Mouse (Mus musculus) intestine, embryonic 15.5 days (tissue): Measurements from ENCODE around the gene Hist1h2ag. TPM values are rescaled to one million over a fixed set of nuclear protein-coding genes. Genes with fewer than 3 reads are reported as not detected.
A peak's percentile ranks its signal among the peaks of the same experiment; 100 is the strongest.
"Not testable (repeated sequence)": the region's sequence is repeated elsewhere in the genome, so short reads cannot be mapped to it uniquely, and the experiment has no call there.

Experiments
- ATAC-seq: fragments of 200-750 bp; cut with Nextera tagmentation; 2 replicates; pipeline ENCODE4 v1.8.0; 2017; ENCODE audit warnings: moderate TSS enrichment, moderate library complexity
- H3K27ac ChIP-seq: fragments of 300-500 bp; sonication (generic); 2 replicates; pipeline ENCODE4 v1.5.1; 2015; ENCODE audit warnings: mild to moderate bottlenecking, inconsistent platforms
- H3K27me3 ChIP-seq: fragments of 300-500 bp; sonication (generic); replicated peaks from 2 replicates; pipeline ENCODE4 v1.6.1; 2015; ENCODE audit warnings: inconsistent platforms
- H3K36me3 ChIP-seq: fragments of 300-500 bp; sonication (generic); 2 replicates; pipeline ENCODE4 v1.6.1; 2015; ENCODE audit warnings: inconsistent platforms
- H3K4me1 ChIP-seq: fragments of 300-500 bp; sonication (generic); replicated peaks from 2 replicates; pipeline ENCODE4 v1.6.1; 2015; ENCODE audit warnings: inconsistent platforms
- H3K4me2 ChIP-seq: fragments of 300-500 bp; sonication (generic); replicated peaks from 2 replicates; pipeline ENCODE4 v1.6.1; 2015; ENCODE audit warnings: mild to moderate bottlenecking, inconsistent platforms
- H3K4me3 ChIP-seq: fragments of 300-500 bp; sonication (generic); replicated peaks from 2 replicates; pipeline ENCODE4 v1.5.1; 2015; ENCODE audit warnings: inconsistent platforms
- H3K9ac ChIP-seq: fragments of 300-500 bp; sonication (generic); 2 replicates; pipeline ENCODE4 v1.6.1; 2015; ENCODE audit warnings: inconsistent platforms
- H3K9me3 ChIP-seq: fragments of 300-500 bp; sonication (generic); 2 replicates; pipeline ENCODE4 v1.6.1; 2016; ENCODE audit warnings: inconsistent platforms
- WGBS: fragments of 180-500 bp; shearing (Covaris S2); methylation state at CpG from one replicate; pipeline ENCODE4 v1.1.7; 2015; 5-methylcytosine and 5-hydroxymethylcytosine counted together
- polyA plus RNA-seq: library from polyadenylated mRNA; unstranded; fragments of >200 nt; fragmentation: Nextera tagmentation; extraction: Ambion mirVana; gene quantifications from 2 replicates; pipeline ENCODE4 v1.2.1, GENCODE M21; 2015

The Hist1h2ag gene
- polyA plus RNA-seq: 23.9 and 40.6 TPM in 2 replicates

DNA sequence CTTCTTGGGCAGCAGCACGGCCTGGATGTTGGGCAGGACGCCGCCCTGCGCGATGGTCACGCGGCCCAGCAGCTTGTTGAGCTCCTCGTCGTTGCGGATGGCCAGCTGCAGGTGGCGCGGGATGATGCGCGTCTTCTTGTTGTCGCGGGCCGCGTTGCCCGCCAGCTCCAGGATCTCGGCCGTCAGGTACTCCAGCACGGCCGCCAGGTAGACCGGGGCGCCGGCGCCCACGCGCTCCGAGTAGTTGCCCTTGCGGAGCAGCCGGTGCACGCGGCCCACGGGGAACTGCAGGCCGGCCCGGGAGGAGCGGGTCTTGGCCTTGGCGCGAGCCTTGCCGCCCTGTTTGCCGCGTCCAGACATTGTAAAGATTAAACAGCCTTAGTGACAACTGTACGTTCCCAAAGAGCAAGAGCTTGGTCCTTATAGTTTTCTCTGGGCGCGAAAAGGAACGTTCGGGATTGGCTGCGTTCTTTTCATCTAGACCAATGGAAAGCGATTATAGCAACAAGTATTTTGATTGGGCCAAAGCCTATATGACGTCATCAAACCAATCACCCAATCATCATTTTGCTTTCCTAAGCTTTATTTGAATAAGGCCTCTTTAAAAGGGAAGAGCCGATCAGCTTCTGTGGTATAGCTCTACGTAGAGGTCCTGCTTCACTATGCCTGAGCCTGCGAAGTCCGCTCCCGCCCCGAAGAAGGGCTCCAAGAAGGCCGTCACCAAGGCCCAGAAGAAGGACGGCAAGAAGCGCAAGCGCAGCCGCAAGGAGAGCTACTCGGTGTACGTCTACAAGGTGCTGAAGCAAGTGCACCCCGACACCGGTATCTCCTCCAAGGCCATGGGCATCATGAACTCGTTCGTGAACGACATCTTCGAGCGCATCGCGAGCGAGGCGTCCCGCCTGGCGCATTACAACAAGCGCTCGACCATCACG, at the start of gene Hist1h2ag, which contains the start of gene Hist1h2bj:
TSS of gene Hist1h2ag (minus strand) at position 377 of the 935 bp plus-strand sequence.
TSS of gene Hist1h2bj (plus strand) at position 647 of the 935 bp plus-strand sequence.
- H3K4me2 ChIP-seq: peak within 1 kb of the TSS; percentile 58
- not testable (repeated sequence) for H3K36me3 ChIP-seq, H3K9me3 ChIP-seq, H3K4me1 ChIP-seq, H3K27me3 ChIP-seq
- peak within 1 kb of the TSS; percentile 56 for H3K9ac ChIP-seq
- H3K4me3 ChIP-seq: peak within 1 kb of the TSS; percentile 34
- under 1% methylated on average over 49 of the region's 80 CpGs for WGBS
- peak; percentile 93 for ATAC-seq
- H3K27ac ChIP-seq: peak within 1 kb of the TSS; percentile 87

- 76% methylated on average over 1 of the region's 1 CpGs for WGBS
- not testable (repeated sequence) for H3K27me3 ChIP-seq, H3K4me1 ChIP-seq, H3K9me3 ChIP-seq, H3K4me3 ChIP-seq, H3K36me3 ChIP-seq, H3K9ac ChIP-seq, H3K4me2 ChIP-seq, H3K27ac ChIP-seq, ATAC-seq
These were observed 41.4 kb upstream of the Hist1h2ag start, which contains the start of gene Vmn1r188 for GRCm38 (mm10) chr13:22084140-22084539. TSS of gene Vmn1r188 (plus strand) at chr13:22084440.

GRCm38 (mm10) chr13:22063468-22063867, 20.7 kb upstream of the Hist1h2ag start:
- 44% methylated on average over 1 of the region's 1 CpGs for WGBS
- H3K27ac ChIP-seq: no peak overlapping the region
- ATAC-seq: peak; percentile 51; the same call in 1 of the 2 replicates
- H3K4me2 ChIP-seq: no peak overlapping the region
- no peaks in the 10 kb centered on the region for H3K9me3 ChIP-seq
- H3K9ac ChIP-seq: no peak overlapping the region
- no peaks in the 10 kb centered on the region for H3K27me3 ChIP-seq
- no peaks in the 10 kb centered on the region for H3K4me1 ChIP-seq
- H3K36me3 ChIP-seq: no peaks in the 10 kb centered on the region
- no peak overlapping the region for H3K4me3 ChIP-seq

GRCm38 (mm10) chr13:22061422-22061821, 18.7 kb upstream of the Hist1h2ag start:
- 77% methylated on average over 1 of the region's 1 CpGs for whole genome bisulfite sequencing
- H3K27me3 ChIP-seq: no peaks in the 10 kb centered on the region

DNA sequence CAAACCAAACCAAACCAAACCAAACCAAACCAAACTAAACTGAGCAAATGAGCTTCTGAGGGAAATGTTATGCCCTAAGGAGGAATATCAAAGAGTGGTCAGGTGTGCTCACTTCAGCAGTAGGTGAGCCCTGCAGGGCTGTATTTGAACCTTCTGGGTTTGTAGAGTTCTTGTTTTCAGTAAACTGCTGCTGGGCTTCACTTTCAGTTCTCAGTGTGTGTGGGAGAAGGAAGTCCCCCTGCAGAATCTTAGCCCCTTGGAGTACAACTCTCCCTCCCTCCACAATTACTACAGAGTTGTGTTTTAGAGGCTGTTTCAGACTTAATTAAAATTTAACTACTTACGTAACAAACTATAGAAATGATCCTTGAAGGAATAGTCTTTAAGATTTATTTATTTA, 11.0 kb upstream of the Hist1h2ag start:
- no peak for ATAC-seq
- H3K27ac ChIP-seq: no peak overlapping the region
- H3K9me3 ChIP-seq: no peaks in the 10 kb centered on the region
- H3K9ac ChIP-seq: no peak overlapping the region
- WGBS: 89% methylated on average over 1 of the region's 1 CpGs
- H3K4me2 ChIP-seq: no peak overlapping the region
- H3K4me1 ChIP-seq: no peaks in the 10 kb centered on the region
- no peaks in the 10 kb centered on the region for H3K36me3 ChIP-seq
- no peak overlapping the region for H3K4me3 ChIP-seq
- H3K27me3 ChIP-seq: no peaks in the 10 kb centered on the region

More at GRCm38 (mm10) chr13:22061422-22061821, 18.7 kb upstream of the Hist1h2ag start:
- H3K4me1 ChIP-seq: no peaks in the 10 kb centered on the region
- H3K4me3 ChIP-seq: no peak overlapping the region
- H3K9ac ChIP-seq: no peak overlapping the region
- H3K36me3 ChIP-seq: no peaks in the 10 kb centered on the region
- H3K4me2 ChIP-seq: no peak overlapping the region
- H3K27ac ChIP-seq: no peak overlapping the region
- no peak for ATAC-seq
- H3K9me3 ChIP-seq: no peaks in the 10 kb centered on the region

DNA sequence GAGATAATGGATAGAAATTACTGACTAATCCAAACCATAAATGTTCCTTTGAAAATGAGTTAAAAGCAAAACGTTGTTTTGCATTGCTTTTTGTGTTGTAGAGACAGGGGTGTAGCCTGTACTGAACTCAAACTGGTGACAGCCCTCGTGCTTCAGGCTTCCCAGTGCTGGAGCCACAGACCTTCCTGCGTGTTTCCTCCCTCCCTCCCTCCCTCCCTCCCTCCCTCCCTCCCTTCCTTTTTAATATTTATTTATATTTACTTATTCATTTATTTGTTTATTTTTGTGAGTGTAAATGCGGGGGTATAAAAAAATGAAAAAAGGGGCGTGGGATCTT, 8.7 kb upstream of the Hist1h2ag start:
- 12% methylated on average over 5 of the region's 5 CpGs for WGBS

DNA sequence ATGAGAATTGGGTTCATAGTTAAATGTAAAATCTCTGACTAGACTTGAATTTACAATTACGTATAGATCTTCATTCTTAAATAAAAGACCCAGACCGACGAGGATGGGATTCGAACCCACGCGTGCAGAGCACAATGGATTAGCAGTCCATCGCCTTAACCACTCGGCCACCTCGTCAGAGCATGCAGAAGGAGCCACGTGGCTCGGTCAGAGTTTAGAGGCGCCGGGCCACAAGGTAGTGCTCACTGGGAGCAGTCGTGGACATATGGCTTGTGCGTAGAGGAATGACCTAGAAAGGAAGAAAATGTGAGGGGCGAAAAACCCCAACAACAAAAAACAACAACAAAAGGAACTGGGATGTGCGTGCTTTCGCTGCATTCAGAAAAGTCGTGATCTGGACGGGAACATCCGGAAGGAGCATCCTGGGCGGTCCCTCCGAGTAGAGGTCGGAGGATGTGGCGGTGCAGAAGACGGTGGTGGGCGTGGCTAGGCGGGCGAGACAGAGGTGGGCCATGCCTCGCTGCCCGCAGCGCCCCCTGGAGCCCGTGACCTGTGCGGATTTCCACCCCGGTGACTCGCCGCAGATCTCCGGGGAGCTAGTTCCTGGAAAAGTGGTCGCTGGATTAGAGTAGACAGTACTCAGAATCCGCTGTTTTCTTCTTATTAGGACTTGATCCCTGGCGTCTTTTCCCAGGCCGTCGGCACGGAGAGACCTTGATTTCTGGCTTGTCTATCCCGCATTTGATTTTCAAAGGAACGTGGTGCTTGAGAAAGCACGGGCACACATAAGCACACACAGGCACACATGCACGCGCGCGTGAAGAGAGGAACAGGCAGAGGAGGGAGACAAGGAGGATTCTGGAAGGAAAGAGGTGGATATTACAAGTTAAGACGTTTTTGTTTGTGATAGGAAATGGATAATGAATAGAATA, 8.1 kb upstream of the Hist1h2ag start:
- Histone ChIP-seq H3K9ac (peak overlapping the region; percentile 47), H3K4me2 (peak overlapping the region; percentile 68), H3K4me1 (no peaks in the 10 kb centered on the region), H3K9me3 (no peaks in the 10 kb centered on the region), H3K27me3 (no peaks in the 10 kb centered on the region), H3K27ac (peak overlapping the region; percentile 88), H3K4me3 (peak overlapping the region; percentile 50), H3K36me3 (no peaks in the 10 kb centered on the region)
- peak; percentile 98 for ATAC-seq
- under 1% methylated on average over 52 of the region's 52 CpGs for WGBS

More for the DNA sequence above, 8.7 kb upstream of the Hist1h2ag start:
- Histone ChIP-seq H3K4me3 (peak overlapping the region; percentile 50), H3K27me3 (no peaks in the 10 kb centered on the region), H3K4me1 (no peaks in the 10 kb centered on the region), H3K27ac (peak overlapping the region; percentile 88; the same call in 1 of the 2 replicates), H3K9ac (peak overlapping the region; percentile 47), H3K36me3 (no peaks in the 10 kb centered on the region), H3K9me3 (no peaks in the 10 kb centered on the region), H3K4me2 (peak overlapping the region; percentile 68)
- ATAC-seq: peak; percentile 26; the same call in 1 of the 2 replicates

- Histone ChIP-seq H3K4me1 (no peaks in the 10 kb centered on the region), H3K27ac (peak overlapping the region; percentile 88), H3K36me3 (no peaks in the 10 kb centered on the region), H3K4me2 (peak overlapping the region; percentile 68), H3K27me3 (no peaks in the 10 kb centered on the region), H3K9me3 (no peaks in the 10 kb centered on the region), H3K4me3 (peak overlapping the region; percentile 50), H3K9ac (0 out of 2 replicates have a peak overlapping the region, but pooled peaks have one; percentile 20)
- no peak for ATAC-seq
- WGBS: 2% methylated on average over 14 of the region's 14 CpGs
These were observed 7.1 kb upstream of the Hist1h2ag start for GRCm38 (mm10) chr13:22049737-22050440.

GRCm38 (mm10) chr13:22049041-22049440, 6.3 kb upstream of the Hist1h2ag start:
- Histone ChIP-seq H3K9ac (no peak overlapping the region), H3K9me3 (no peaks in the 10 kb centered on the region), H3K27ac (no peak overlapping the region), H3K36me3 (no peaks in the 10 kb centered on the region), H3K27me3 (no peaks in the 10 kb centered on the region), H3K4me1 (peaks cover 4% of the 10 kb centered on the region; the same call in 1 of the 2 replicates), H3K4me2 (no peak overlapping the region), H3K4me3 (no peak overlapping the region)
- 87% methylated on average over 2 of the region's 2 CpGs for WGBS
- ATAC-seq: no peak

- no peak for ATAC-seq
- whole genome bisulfite sequencing: 53% methylated on average over 2 of the region's 2 CpGs
- H3K27me3 ChIP-seq: no peaks in the 10 kb centered on the region
These were observed 2.6 kb upstream of the Hist1h2ag start for GRCm38 (mm10) chr13:22045311-22045710.

DNA sequence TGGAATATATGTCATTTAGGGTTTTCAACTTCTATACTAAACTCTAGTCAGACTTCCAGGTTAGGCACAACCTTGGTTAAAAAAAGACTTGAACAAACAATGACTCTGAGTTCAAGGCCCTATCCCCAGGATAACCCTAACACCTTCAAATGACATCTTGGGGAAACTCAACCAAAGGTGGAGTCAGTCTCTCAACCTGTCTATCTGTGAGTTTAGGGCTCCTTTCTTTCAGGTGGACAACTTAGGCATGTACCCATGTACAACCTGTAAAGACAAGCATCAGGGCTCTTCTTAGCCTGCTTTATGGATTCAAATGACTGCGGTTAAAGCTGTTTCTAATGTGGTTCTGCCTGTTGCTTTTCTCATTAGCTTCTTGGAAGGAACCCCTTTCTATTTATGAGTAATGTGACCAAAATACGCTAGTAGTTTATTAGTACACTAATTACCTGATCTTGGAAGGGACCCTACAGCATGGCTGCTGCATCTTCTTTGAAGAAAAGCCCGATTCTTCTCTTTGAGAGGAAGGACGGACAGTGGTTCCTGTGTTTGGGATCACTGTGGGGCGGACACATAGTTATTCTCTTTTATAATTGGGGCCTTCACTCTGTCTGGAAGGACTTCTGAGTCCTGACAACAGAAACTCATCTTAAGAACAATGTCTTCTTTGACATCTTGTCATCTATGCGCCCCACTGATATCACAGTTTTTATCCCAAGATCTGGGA, 1.9 kb upstream of the Hist1h2ag start:
- no peaks in the 10 kb centered on the region for H3K9me3 ChIP-seq
- 0 out of 2 replicates have a peak overlapping the region, but pooled peaks have one; percentile 2 for H3K4me3 ChIP-seq

More at GRCm38 (mm10) chr13:22045311-22045710, 2.6 kb upstream of the Hist1h2ag start:
- Histone ChIP-seq H3K9ac (no peak overlapping the region), H3K27ac (no peak overlapping the region), H3K4me2 (no peak overlapping the region), H3K4me1 (peaks cover 4% of the 10 kb centered on the region; the same call in 1 of the 2 replicates), H3K4me3 (no peak overlapping the region), H3K36me3 (no peaks in the 10 kb centered on the region), H3K9me3 (no peaks in the 10 kb centered on the region)

More for the DNA sequence above, 1.9 kb upstream of the Hist1h2ag start:
- Histone ChIP-seq H3K9ac (no peak overlapping the region), H3K4me2 (peak overlapping the region; percentile 10; the same call in 1 of the 2 replicates), H3K27me3 (no peaks in the 10 kb centered on the region), H3K27ac (no peak overlapping the region), H3K36me3 (no peaks in the 10 kb centered on the region), H3K4me1 (peaks cover 6% of the 10 kb centered on the region; the same call in 1 of the 2 replicates)
- WGBS: 88% methylated on average over 6 of the region's 6 CpGs
- ATAC-seq: no peak
